Mouse (Mus musculus) E14TG2a.4 (cell line): ENCODE results near the gene Il9.

Experiments
- CTCF ChIP-seq: conservative IDR thresholded peaks from 2 replicates; pipeline ENCODE4 v1.5.1; 2014; ENCODE audit warnings: low read length
- NANOG ChIP-seq: IDR thresholded peaks from 2 replicates; pipeline ENCODE4 v1.6.1; 2014; ENCODE audit warnings: borderline replicate concordance, low read length, mixed read lengths

DNA sequence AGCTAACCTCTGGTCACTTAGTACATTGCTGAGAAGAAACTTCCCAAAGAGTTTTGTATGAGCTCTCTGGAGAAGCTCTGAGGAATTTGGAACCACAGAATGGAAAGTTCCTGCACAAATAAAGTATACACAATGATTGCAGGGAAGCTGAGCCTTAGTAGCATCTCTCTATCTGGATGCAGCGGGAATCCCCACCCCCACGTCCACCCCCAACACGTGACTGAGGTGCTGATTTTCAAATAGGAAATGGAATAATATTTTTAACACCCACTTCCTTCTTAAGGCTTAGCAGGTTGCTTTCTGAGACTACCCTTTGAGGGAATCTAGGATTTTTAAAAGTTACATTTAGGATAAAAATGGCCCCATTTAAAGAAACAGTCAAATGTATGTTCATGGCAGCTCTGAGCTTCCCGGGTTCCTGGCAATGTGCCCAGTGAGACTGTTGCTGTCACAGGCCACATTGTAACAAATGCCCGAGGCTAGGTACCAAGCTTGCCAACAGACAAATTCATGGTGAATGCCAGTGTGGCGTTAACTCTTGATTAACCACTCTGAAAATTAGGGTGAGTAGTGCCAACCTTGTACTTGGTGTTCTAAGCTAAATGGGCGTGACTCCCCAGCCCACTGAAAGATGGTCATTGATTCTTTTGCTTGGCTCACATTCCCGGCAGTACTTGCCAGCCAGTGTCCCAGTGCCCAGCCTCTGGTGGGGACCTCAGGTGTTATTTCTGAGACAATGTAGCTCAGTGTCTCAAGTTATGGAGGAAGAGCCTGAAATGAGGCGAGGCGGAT is 32.6 kb downstream of the Il9 start:
- TF ChIP-seq CTCF (no peak), NANOG (no peak)
